Mouse (Mus musculus) embryo, embryonic 10 days (tissue): Measurements from ENCODE around the gene Zfyve27.

Experiments
- DNase-seq: peaks from one replicate; pipeline ENCODE4 v3.0.0-alpha.2; 2015; ENCODE audit warnings: low spot score

Zfyve27 gene

DNA sequence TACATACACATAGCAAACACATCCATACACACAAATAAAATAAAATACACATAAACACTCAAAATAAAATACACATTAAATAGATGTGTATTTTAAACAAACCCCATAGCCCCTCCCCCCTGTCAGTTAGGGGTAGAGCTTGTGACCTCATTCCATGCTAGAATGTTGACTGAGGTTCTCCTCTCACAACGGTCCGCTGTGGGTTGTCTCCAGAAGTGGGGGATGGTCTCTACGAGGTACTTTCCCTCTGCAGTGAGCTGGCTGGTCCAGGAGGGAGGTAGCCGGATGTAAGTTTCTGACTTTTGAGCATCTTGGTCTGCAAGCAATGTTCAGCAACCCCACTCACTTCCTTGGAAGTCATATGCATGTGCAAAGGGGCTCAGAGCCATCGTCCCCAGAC lies at the start of gene Zfyve27:
TSS of gene Zfyve27 (plus strand) at position 188 of the 400 bp plus-strand sequence.
- no peak for DNase-seq

- no peak for DNase-seq
These were observed 47.9 kb upstream of the Zfyve27 start for GRCm38 (mm10) chr19:42115783-42116335.

GRCm38 (mm10) chr19:42118142-42118541 lies 45.6 kb upstream of the Zfyve27 start:
- DNase-seq = no peak

DNA sequence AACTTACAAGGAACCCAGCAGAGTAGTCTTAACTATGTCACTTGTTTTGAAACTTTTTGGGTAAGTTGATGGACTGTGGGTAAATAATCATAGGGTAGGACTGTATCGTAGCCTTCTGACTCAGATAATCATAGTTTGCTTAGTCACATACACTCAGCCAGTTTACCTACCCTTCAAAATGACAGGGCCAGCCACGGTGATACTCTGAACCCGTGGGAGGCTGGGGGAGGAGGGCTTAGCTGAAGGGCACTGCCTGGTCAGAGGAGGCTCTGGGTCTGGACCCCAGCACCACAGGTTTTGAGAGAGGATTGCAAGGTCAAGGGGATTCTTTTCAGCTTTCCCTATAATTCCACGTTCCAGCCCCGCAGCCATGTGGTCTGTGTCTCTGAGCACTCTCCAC lies 45.2 kb upstream of the Zfyve27 start:
- no peak for DNase-seq

DNA sequence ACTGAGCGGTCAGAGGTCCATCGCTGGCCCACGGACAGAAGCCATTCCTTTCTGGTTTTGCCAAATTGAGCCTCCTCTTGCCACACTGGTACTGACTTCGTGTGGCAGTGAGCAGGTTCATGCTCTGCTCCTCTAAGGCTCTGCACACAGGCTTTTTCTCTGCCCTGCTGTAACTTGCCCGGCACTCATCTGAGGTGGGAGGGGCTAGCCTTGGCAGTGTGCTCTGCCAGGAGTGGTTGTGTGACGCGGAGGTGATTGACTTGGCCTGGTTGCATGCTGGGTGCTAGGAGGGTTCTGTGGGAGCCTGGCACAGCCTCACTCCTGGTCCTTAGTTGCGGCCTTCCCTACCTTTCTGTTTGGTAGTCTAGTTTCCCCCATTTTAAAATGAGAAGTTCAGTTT lies 43.3 kb upstream of the Zfyve27 start:
- no peak for DNase-seq

DNA sequence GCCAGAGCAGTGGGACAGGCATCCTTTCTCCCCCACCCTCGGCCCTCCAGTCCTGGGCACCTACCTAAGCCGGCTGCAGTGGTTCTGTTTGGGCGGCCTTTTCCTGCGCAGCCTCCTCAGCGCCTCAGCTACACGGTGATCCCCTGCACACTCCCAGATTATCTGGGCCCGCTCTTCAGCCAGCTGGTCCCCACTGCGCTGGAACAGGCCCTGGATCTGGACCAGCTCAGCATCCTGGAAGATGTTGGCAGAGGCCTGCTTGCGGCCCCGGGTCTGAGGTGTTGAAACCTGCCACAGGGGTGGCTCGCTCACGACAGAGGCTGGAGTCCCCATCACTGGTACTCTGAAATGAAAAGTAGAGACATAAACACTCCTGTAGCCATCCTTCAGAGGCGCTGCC lies 39.1 kb upstream of the Zfyve27 start:
- DNase-seq = no peak

GRCm38 (mm10) chr19:42125501-42126218 lies 38.1 kb upstream of the Zfyve27 start:
- no peak for DNase-seq

DNA sequence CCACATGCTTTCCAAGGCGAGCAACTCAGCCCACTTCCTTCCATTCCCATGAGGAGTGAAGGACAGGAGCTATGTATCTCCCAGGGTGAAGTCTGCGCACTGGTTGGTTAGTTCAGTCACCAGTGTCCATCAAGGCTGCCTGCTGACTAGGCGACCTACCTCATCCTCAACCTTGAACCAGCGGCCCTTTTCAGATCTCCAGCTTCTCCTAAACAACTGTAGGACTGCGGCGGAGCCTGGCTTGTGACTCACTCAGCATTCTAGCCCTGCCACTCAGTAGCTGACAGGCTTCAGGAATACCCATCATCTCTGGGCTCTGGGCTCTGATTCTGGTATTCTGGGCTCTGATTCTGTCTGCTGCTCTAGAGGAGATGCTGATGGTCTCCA lies 37.5 kb upstream of the Zfyve27 start:
- no peak for DNase-seq

DNA sequence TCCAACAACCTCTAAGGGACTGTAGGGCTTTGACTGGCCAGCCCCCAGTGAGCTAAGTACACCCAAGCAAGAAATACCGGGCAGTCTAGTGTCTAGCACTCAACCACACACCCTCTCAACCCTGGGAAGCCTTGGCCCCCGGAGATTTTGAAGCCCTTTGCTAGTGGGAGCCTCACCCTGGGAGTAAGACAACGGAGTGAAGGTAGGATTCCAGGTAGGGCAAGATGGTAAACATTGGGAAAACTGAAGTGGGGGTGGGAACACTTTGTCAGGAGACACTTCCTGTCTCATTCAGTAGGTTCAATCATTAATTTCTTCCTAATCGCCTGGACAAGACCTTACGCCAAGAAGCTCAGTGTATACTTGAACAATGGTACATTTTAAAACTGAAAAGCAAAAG lies 36.7 kb upstream of the Zfyve27 start:
- no peak for DNase-seq

- DNase-seq = peak; percentile 21
These were observed 35.6 kb upstream of the Zfyve27 start for GRCm38 (mm10) chr19:42128052-42128740.

GRCm38 (mm10) chr19:42128787-42129508 lies 34.8 kb upstream of the Zfyve27 start, which contains the start of gene Avpi1:
Gene Avpi1 (minus strand): TSS chr19:42129059.
- peak; percentile 99 for DNase-seq

DNA sequence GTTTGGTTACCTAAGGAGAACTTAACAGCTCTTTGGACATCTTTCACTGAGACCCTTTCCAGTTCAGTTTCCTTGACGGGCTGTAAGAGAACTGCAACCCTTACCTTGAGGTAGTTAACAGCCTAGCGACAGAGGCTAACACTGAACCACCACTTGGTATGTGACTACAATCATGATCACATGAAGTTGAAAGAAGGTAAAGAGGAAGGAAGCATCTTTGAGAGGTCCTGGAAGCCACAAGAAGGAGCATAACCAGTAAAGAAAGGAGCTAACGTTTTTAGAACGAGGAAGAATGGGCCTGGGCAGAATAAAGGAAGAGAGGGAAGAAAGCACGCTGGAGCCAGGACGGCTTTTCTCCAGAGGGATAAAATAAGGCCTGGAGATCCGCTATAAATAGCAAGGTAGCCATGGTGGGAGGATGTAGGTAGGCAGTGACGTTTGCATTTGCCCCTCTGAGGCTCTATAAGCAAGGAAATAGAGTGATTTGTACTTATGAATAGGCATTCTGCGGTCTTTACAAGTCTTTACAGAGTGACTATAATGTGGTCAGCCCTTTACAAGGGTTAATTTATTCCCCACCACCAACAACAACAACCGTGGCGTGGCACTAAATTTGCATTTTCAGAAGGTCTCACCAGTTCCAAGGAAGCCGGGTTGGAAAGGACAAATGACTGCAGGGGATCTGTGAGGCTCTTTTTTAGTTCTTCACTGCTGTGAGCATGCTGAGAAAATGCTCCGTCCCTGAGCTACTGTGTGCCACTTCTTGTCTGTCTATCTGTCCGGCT lies 34.0 kb upstream of the Zfyve27 start:
- no peak for DNase-seq

DNA sequence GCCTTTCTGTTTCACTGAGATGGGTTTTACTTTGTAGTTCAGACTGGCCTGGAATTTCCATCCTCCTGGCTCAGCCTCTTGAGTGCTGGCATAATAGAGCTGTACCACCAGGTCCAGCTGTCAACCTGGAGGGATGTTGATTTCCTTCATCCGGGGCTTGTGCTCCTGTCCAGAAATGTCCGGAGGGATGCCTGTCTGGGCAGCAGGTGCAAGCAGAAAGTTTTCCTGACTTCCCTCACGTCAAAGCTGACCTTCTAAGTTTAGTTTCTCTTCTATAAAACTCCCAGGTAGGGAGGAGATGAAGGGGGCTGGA lies 33.5 kb upstream of the Zfyve27 start:
- no peak for DNase-seq

- no peak for DNase-seq
These were observed 32.6 kb upstream of the Zfyve27 start for GRCm38 (mm10) chr19:42131101-42131500.

DNA sequence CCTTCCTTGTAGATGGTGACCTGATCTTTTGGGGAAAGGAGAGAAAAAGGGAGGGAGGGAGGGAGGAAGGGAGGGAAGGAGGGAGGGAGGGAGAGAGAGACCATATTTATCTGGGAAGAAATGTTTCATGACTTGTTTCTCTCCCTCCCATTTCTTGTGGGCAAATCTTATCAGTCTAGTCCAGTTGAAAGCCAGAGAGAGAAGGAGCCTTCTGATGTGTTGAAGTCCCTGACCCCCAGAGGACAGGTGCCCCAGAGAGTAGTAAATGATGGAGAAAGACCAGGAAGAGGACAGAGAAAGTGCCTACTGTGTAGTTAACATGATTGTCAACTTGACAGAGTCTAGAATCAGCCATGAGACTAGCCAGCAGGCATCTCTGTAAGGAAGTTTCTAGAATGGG lies 28.7 kb upstream of the Zfyve27 start:
- DNase-seq = no peak

- no peak for DNase-seq
These were observed 27.6 kb upstream of the Zfyve27 start for GRCm38 (mm10) chr19:42136126-42136525.

GRCm38 (mm10) chr19:42137167-42137672 lies 26.5 kb upstream of the Zfyve27 start:
- no peak for DNase-seq

DNA sequence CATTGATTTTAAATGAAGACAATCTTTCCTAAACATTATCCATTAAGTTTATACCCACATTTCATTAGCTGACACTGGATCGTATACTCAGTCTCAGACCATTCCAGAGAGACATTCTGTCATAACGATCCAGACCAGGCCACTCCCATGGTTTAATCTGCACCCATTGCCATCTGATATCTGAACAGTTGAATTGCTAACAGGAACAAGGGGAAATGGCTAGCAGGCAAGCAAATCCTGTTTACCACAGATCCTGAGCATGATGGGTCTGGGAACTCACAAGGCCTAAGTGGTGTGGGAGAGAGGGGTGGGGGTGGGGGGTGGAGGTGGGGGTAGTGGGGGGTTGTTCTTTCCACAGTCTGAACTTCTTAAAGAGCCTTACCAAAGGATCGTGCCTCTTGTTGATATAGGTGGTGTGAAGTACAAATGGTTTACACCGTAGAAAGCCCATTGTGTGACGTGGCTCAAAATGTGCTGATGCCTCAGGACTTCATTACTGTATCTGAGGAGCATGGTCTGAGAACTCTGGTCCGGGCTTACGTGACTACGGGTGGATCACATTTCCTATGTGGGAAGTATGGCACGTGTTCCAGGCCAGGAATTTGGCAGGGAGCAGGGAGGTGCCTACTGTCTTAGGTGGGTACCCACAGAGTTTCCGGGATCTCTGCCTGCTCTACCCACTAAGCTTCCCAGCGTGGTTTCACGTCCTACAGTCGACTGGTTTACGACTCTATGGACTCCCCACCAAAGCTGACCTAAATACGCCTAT lies 25.1 kb upstream of the Zfyve27 start:
- no peak for DNase-seq

- no peak for DNase-seq
These were observed 23.8 kb upstream of the Zfyve27 start for GRCm38 (mm10) chr19:42139724-42140517.

DNA sequence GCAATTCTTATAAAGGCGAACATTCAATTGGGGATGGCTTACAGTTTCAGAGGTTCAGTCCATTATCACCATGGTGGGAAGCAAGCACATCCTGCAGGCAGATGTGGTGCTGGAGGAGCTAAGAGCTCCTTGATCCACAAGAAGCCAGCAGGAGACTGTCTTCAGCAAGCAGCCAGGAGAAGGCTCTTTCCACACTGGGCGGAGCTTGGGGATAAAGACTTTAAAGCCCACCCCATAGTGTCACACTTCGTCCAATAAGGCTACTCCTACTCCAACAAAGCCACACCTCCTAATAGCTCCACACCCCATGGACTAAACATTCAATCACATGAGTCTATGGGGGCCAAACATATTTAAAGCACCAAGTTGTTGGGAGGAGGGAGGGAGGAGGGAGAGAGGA lies 21.8 kb upstream of the Zfyve27 start:
- DNase-seq = no peak
